In genomic region chr5:102736131-102736530, GRCm38 (mm10) we compare ENCODE assay signal across 11 mouse cellular contexts.
DNase-seq lines count a peak whose midpoint lies in the region; ATAC-seq lines count a peak whose summit lies in the region.
"Had no signal": no experiment of that assay in that cellular context is flagged by ENCODE, and none has a peak within 500 bp of the region (broad histone marks: within the 10 kb centered on the region; RNA-seq: fewer than 3 reads in every experiment).

No protein-coding gene starts in this region.

- no peaks in the 10 kb centered on the region for H3K27me3 ChIP-seq in kidney, embryonic 16.5 days (ENCODE audit: insufficient read depth, low read length)
- H3K27me3 ChIP-seq in embryonic facial prominence, embryonic 12.5 days: no peaks in the 10 kb centered on the region
- no peaks in the 10 kb centered on the region for H3K27me3 ChIP-seq in limb, embryonic 13.5 days
- H3K27me3 ChIP-seq in forebrain, embryonic 12.5 days: no peaks in the 10 kb centered on the region
- H3K27me3 ChIP-seq: neural tube, embryonic 12.5 days had no signal

- H3K9me3 ChIP-seq in kidney, embryonic 16.5 days (ENCODE audit: low read length): no peaks in the 10 kb centered on the region
- H3K9me3 ChIP-seq in embryonic facial prominence, embryonic 12.5 days: no peaks in the 10 kb centered on the region
- H3K9me3 ChIP-seq in limb, embryonic 13.5 days: no peaks in the 10 kb centered on the region
- H3K9me3 ChIP-seq in forebrain, embryonic 12.5 days: no peaks in the 10 kb centered on the region
- H3K9me3 ChIP-seq: neural tube, embryonic 12.5 days had no signal

- H3K4me2 ChIP-seq in kidney, embryonic 16.5 days (replicated peaks; ENCODE audit: low read depth, low read length): no peak overlapping the region
- no peak overlapping the region for H3K4me2 ChIP-seq in embryonic facial prominence, embryonic 12.5 days (replicated peaks)
- H3K4me2 ChIP-seq in limb, embryonic 13.5 days (replicated peaks): peak overlapping the region; percentile 27
- no peak overlapping the region for H3K4me2 ChIP-seq in forebrain, embryonic 12.5 days
- H3K4me2 ChIP-seq: midbrain, embryonic 11.5 days; neural tube, embryonic 12.5 days had no signal

- H3K36me3 ChIP-seq in kidney, embryonic 16.5 days (ENCODE audit: insufficient read depth, low read length): no peaks in the 10 kb centered on the region
- H3K36me3 ChIP-seq in embryonic facial prominence, embryonic 12.5 days: no peaks in the 10 kb centered on the region
- H3K36me3 ChIP-seq in limb, embryonic 13.5 days: no peaks in the 10 kb centered on the region
- no peaks in the 10 kb centered on the region for H3K36me3 ChIP-seq in forebrain, embryonic 12.5 days (replicated peaks)
- H3K36me3 ChIP-seq: neural tube, embryonic 12.5 days had no signal

- 66% methylated on average over 5 of the region's 5 CpGs for WGBS in kidney, embryonic 16.5 days
- 41% methylated on average over 5 of the region's 5 CpGs for WGBS in embryonic facial prominence, embryonic 12.5 days
- 26% methylated on average over 5 of the region's 5 CpGs for WGBS in limb, embryonic 13.5 days
- WGBS in forebrain, embryonic 12.5 days: 89% methylated on average over 5 of the region's 5 CpGs

- DNase-seq in kidney, postnatal 14 days: no peak
- peak; percentile 51 for DNase-seq in embryo, embryonic 10.5 days (ENCODE audit: low spot score)
- DNase-seq in adrenal gland, postnatal 14 days: no peak
- DNase-seq: cerebellum, adult 2 months had no signal

- H3K9ac ChIP-seq in kidney, embryonic 16.5 days (replicated peaks; ENCODE audit: low read length): no peak overlapping the region
- no peak overlapping the region for H3K9ac ChIP-seq in embryonic facial prominence, embryonic 12.5 days
- no peak overlapping the region for H3K9ac ChIP-seq in limb, embryonic 13.5 days
- H3K9ac ChIP-seq in forebrain, embryonic 12.5 days: no peak overlapping the region
- H3K9ac ChIP-seq: liver, embryonic 14.5 days; neural tube, embryonic 12.5 days had no signal

- peaks cover 7% of the 10 kb centered on the region; the same call in 1 of the 2 replicates for H3K4me1 ChIP-seq in kidney, embryonic 16.5 days (ENCODE audit: insufficient read depth, low read length)
- H3K4me1 ChIP-seq in embryonic facial prominence, embryonic 12.5 days: peaks cover 4% of the 10 kb centered on the region; the same call in 1 of the 2 replicates
- H3K4me1 ChIP-seq in limb, embryonic 13.5 days: peaks cover 23% of the 10 kb centered on the region
- H3K4me1 ChIP-seq in forebrain, embryonic 12.5 days: no peaks in the 10 kb centered on the region
- H3K4me1 ChIP-seq: neural tube, embryonic 12.5 days had no signal

- ATAC-seq in kidney, embryonic 16.5 days (ENCODE audit: low FRiP score, low TSS enrichment): peak; percentile 74; the same call in 1 of the 2 replicates
- ATAC-seq in embryonic facial prominence, embryonic 12.5 days (ENCODE audit: insufficient number of reproducible peaks, insufficient read depth, low FRiP score, low TSS enrichment): no peak
- peak; percentile 93 for ATAC-seq in limb, embryonic 13.5 days (ENCODE audit: low FRiP score, low read depth)
- no peak for ATAC-seq in forebrain, embryonic 12.5 days (ENCODE audit: low FRiP score)

- no peak overlapping the region for H3K4me3 ChIP-seq in kidney, embryonic 16.5 days (ENCODE audit: low read length)
- no peak overlapping the region for H3K4me3 ChIP-seq in embryonic facial prominence, embryonic 12.5 days
- H3K4me3 ChIP-seq in limb, embryonic 13.5 days: no peak overlapping the region
- H3K4me3 ChIP-seq in forebrain, embryonic 12.5 days (replicated peaks): no peak overlapping the region
- H3K4me3 ChIP-seq: neural tube, embryonic 12.5 days had no signal

- H3K27ac ChIP-seq in kidney, embryonic 16.5 days (ENCODE audit: low read length): peak overlapping the region; percentile 63
- H3K27ac ChIP-seq in embryonic facial prominence, embryonic 12.5 days: peak overlapping the region; percentile 55
- peak overlapping the region; percentile 49; the same call in 1 of the 2 replicates for H3K27ac ChIP-seq in limb, embryonic 13.5 days
- no peak overlapping the region for H3K27ac ChIP-seq in forebrain, embryonic 12.5 days
- H3K27ac ChIP-seq: liver, embryonic 14.5 days; neural tube, embryonic 12.5 days had no signal

Comparison
In these comparisons a context has a peak if more than half of its experiments do, and no peak if none do; other contexts are left out.
1. ATAC-seq: peak in kidney, embryonic 16.5 days (single experiment) and limb, embryonic 13.5 days (single experiment); none in embryonic facial prominence, embryonic 12.5 days (single experiment) and forebrain, embryonic 12.5 days (single experiment).